Mouse (Mus musculus): ENCODE measurements at regions not wholly inside any gene's neighbourhood (a gene's known extent, or its start where the extent isn't known, plus 50 kb on each side); places are given as distances from the start of the nearest gene placed in this dataset.

DNA sequence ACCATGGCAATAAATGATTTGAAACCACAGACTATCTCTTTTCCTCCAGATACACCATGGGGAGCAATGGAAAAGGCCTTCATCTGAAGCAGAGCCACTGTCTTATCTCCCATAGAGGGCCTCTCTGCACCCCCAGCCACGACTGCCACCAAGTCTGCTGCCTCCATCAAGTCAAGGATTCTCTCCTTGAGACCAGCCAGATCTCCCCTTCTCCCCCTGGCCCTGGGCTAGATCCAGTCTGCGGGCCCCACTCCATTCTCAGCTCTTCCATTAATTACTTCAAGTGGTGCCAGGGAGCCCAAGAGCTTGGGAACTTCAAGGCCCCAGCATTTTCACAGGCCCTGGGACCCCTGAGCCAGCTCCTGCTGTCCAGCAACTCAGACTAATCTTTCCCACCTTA lies 351.8 kb upstream of the Cypt12 start:
- WGBS = 59% methylated on average over 2 of the region's 2 CpGs
- Histone ChIP-seq H3K9me3 (replicated peaks; ENCODE audit: low read length) (no peaks in the 10 kb centered on the region), H3K4me3 (replicated peaks; ENCODE audit: low read depth, low read length) (no peak overlapping the region), H3K4me2 (ENCODE audit: low read length) (no peak overlapping the region), H3K27me3 (ENCODE audit: insufficient read depth, low read length) (no peaks in the 10 kb centered on the region), H3K9ac (ENCODE audit: low read depth, low read length) (no peak overlapping the region), H3K4me1 (replicated peaks; ENCODE audit: insufficient read depth, low read length) (no peaks in the 10 kb centered on the region), H3K36me3 (ENCODE audit: insufficient read depth, low read length) (no peaks in the 10 kb centered on the region), H3K27ac (no peak overlapping the region)
- DNase-seq (ENCODE audit: low spot score) (no peak), ATAC-seq (replicated peaks; ENCODE audit: low FRiP score, low read depth) (no peak)
- TF ChIP-seq CTCF (IDR thresholded peaks at IDR 0.05; ENCODE audit: low read depth) = no peak

DNA sequence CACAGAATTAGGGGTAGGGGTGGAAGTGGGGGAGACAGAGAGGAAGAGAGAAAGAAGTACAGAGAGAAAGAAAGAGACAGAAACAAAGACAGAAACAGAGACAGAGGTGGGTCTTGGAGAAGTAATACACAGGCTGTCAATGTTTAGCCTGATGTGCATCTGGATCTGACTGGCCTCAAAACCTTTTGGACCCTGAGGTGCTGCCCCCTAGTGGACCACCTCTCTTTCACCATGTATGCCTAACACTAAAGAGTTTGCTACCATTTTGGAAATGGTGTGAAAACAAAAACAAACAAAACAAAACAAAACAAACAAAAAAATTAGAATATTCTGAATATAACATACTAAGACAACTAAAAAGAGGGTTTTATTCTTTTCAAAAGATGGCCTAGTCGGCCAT lies 334.7 kb upstream of the Cypt12 start:
- WGBS = 78% methylated on average over 1 of the region's 1 CpGs
- DNase-seq (ENCODE audit: low spot score) = no peak
- no peak overlapping the region for H3K9ac ChIP-seq (ENCODE audit: low read depth, low read length)
- no peak overlapping the region for H3K27ac ChIP-seq
- no peak overlapping the region for H3K4me2 ChIP-seq (ENCODE audit: low read length)
- no peaks in the 10 kb centered on the region for H3K36me3 ChIP-seq (ENCODE audit: insufficient read depth, low read length)
- no peaks in the 10 kb centered on the region for H3K4me1 ChIP-seq (replicated peaks; ENCODE audit: insufficient read depth, low read length)
- peak; percentile 30; the same call in 1 of the 2 replicates for TF ChIP-seq CTCF (IDR thresholded peaks at IDR 0.05; ENCODE audit: low read depth)
- H3K9me3 ChIP-seq (replicated peaks; ENCODE audit: low read length) = no peaks in the 10 kb centered on the region
- ATAC-seq (replicated peaks; ENCODE audit: low FRiP score, low read depth) = no peak
- H3K4me3 ChIP-seq (replicated peaks; ENCODE audit: low read depth, low read length) = no peak overlapping the region
- H3K27me3 ChIP-seq (ENCODE audit: insufficient read depth, low read length) = no peaks in the 10 kb centered on the region

DNA sequence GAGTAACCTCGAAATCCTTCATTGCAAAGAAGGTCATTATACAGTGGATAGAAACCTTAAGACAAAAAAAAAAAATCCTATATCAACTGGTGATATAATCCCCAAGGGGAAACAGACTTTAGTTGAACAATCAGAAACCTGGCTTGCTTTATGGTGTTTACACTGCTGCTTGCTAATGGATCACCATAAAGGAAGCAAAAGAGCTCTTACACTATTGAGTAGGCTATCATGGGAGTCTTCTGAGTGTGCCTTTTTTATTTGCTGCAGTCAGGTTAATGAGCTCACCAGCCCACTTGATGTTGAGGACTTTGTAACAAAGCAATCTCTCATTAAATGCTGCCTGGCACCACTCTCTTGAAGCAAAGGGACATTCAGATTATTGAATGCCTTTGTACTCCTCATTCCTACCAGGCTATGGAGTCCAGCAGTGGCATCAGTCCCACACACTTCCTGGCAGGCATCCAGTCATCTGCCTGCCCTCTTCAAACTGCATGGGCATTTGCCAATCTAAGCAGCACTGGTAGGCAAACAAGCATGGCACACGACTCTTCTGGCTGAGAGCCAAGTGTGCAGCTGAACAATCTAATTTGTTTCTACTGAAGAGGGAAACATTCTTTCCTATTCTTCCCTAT lies 331.7 kb upstream of the Cypt12 start:
- TF ChIP-seq CTCF (IDR thresholded peaks at IDR 0.05; ENCODE audit: low read depth) = no peak
- Histone ChIP-seq H3K27ac (no peak overlapping the region), H3K36me3 (ENCODE audit: insufficient read depth, low read length) (no peaks in the 10 kb centered on the region), H3K4me2 (ENCODE audit: low read length) (no peak overlapping the region), H3K9me3 (replicated peaks; ENCODE audit: low read length) (no peaks in the 10 kb centered on the region), H3K4me1 (replicated peaks; ENCODE audit: insufficient read depth, low read length) (no peaks in the 10 kb centered on the region), H3K27me3 (ENCODE audit: insufficient read depth, low read length) (no peaks in the 10 kb centered on the region), H3K9ac (ENCODE audit: low read depth, low read length) (no peak overlapping the region), H3K4me3 (replicated peaks; ENCODE audit: low read depth, low read length) (no peak overlapping the region)
- 49% methylated on average over 2 of the region's 2 CpGs for WGBS
- DNase-seq (ENCODE audit: low spot score) (no peak), ATAC-seq (replicated peaks; ENCODE audit: low FRiP score, low read depth) (no peak)

DNA sequence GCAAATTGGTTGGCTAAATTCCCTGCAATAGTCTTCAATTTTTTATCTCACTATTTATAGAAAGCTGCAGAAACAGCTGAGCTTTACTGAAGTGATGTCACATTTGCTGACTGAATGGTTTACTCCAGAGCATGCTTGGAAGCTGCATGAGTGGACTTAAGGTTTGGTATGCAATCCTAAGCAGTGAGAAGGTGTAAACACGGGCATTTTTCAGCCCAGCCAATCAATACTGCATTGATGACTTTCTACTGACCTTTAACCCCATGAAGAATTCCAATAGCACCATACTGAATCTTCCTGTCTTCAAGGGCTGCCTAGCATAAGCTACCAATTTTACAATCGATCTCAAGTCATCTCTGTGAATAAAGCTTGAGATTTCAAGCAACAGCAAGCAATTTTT lies 328.7 kb upstream of the Cypt12 start:
- no peaks in the 10 kb centered on the region for H3K27me3 ChIP-seq (ENCODE audit: insufficient read depth, low read length)
- H3K4me2 ChIP-seq (ENCODE audit: low read length) = no peak overlapping the region
- ATAC-seq (replicated peaks; ENCODE audit: low FRiP score, low read depth) (no peak), DNase-seq (ENCODE audit: low spot score) (no peak)
- no peak overlapping the region for H3K9ac ChIP-seq (ENCODE audit: low read depth, low read length)
- no peaks in the 10 kb centered on the region for H3K36me3 ChIP-seq (ENCODE audit: insufficient read depth, low read length)
- no peak for TF ChIP-seq CTCF (IDR thresholded peaks at IDR 0.05; ENCODE audit: low read depth)
- no peaks in the 10 kb centered on the region for H3K4me1 ChIP-seq (replicated peaks; ENCODE audit: insufficient read depth, low read length)
- H3K4me3 ChIP-seq (replicated peaks; ENCODE audit: low read depth, low read length) = no peak overlapping the region
- 62% methylated on average over 2 of the region's 2 CpGs for WGBS
- no peak overlapping the region for H3K27ac ChIP-seq
- H3K9me3 ChIP-seq (replicated peaks; ENCODE audit: low read length) = no peaks in the 10 kb centered on the region

DNA sequence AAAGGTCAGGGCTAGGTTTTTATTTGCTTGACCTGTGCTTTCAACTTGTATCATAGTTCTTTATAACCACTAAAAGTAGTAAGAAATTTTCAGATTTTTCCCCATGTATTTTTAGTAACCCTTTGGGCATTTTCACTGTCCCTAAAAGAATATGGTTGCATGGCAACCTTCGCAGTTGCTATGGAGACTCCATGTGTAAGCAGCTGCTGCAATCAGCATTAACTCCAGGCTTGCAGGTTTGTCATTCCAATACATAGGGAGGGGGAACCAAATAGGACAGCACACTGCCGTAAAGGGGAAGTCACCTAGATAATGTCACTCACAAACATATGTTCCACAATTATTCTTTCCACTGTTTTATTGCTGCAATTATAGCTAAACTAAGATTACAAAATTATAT lies 328.3 kb upstream of the Cypt12 start:
- no peak for TF ChIP-seq CTCF (IDR thresholded peaks at IDR 0.05; ENCODE audit: low read depth)
- Histone ChIP-seq H3K4me2 (ENCODE audit: low read length) (no peak overlapping the region), H3K9me3 (replicated peaks; ENCODE audit: low read length) (no peaks in the 10 kb centered on the region), H3K27me3 (ENCODE audit: insufficient read depth, low read length) (no peaks in the 10 kb centered on the region), H3K4me3 (replicated peaks; ENCODE audit: low read depth, low read length) (no peak overlapping the region), H3K4me1 (replicated peaks; ENCODE audit: insufficient read depth, low read length) (no peaks in the 10 kb centered on the region), H3K36me3 (ENCODE audit: insufficient read depth, low read length) (no peaks in the 10 kb centered on the region), H3K27ac (no peak overlapping the region), H3K9ac (ENCODE audit: low read depth, low read length) (no peak overlapping the region)
- DNase-seq (ENCODE audit: low spot score) (no peak), ATAC-seq (replicated peaks; ENCODE audit: low FRiP score, low read depth) (no peak)
- WGBS = 51% methylated on average over 2 of the region's 2 CpGs

DNA sequence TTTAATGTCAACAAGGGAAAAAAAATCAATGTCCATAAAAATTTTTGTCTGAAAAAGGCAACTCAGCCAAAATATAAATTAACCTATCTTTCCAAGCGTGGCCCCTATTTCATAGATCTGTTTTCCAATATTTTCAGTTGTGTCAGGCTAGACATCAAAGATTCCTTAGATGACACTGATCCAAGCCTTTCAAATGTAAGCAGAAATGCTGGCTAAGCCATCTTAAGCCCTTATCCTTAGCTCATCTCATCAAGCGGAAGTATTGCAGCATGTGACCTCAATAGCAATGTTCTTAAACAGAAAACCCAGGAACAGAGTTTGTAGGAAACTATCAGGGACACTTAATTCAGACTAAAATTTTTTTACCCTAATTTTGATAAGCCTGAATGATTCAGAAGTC lies 327.8 kb upstream of the Cypt12 start:
- 88% methylated on average over 2 of the region's 2 CpGs for WGBS
- Histone ChIP-seq H3K4me3 (replicated peaks; ENCODE audit: low read depth, low read length) (no peak overlapping the region), H3K36me3 (ENCODE audit: insufficient read depth, low read length) (no peaks in the 10 kb centered on the region), H3K27me3 (ENCODE audit: insufficient read depth, low read length) (no peaks in the 10 kb centered on the region), H3K27ac (no peak overlapping the region), H3K4me2 (ENCODE audit: low read length) (no peak overlapping the region), H3K9me3 (replicated peaks; ENCODE audit: low read length) (no peaks in the 10 kb centered on the region), H3K4me1 (replicated peaks; ENCODE audit: insufficient read depth, low read length) (no peaks in the 10 kb centered on the region), H3K9ac (ENCODE audit: low read depth, low read length) (no peak overlapping the region)
- no peak for ATAC-seq (replicated peaks; ENCODE audit: low FRiP score, low read depth)
- TF ChIP-seq CTCF (IDR thresholded peaks at IDR 0.05; ENCODE audit: low read depth) = no peak
- no peak for DNase-seq (ENCODE audit: low spot score)

DNA sequence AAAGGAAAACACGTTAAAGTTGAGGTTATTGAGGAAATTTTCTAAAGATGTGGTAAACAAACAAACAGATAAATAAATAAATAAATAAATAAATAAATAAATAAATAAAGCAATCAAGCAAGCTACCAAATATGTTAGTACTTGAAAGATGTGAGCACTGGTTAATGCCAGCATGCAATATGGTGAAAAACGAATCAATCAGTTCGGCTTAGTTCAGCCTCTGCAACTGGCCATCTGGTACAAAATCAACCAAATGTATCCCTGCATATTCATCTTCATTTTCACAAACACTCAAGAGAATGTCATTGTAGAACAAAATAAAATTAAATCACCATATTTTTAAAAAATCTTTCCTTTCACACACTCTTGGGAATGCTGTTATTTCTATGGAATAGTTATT lies 315.7 kb upstream of the Cypt12 start:
- ATAC-seq (replicated peaks; ENCODE audit: low FRiP score, low read depth) (no peak), DNase-seq (ENCODE audit: low spot score) (no peak)
- Histone ChIP-seq H3K27me3 (ENCODE audit: insufficient read depth, low read length) (no peaks in the 10 kb centered on the region), H3K4me1 (replicated peaks; ENCODE audit: insufficient read depth, low read length) (no peaks in the 10 kb centered on the region), H3K36me3 (ENCODE audit: insufficient read depth, low read length) (no peaks in the 10 kb centered on the region), H3K9ac (ENCODE audit: low read depth, low read length) (no peak overlapping the region), H3K27ac (no peak overlapping the region), H3K4me3 (replicated peaks; ENCODE audit: low read depth, low read length) (no peak overlapping the region), H3K4me2 (ENCODE audit: low read length) (no peak overlapping the region), H3K9me3 (replicated peaks; ENCODE audit: low read length) (no peaks in the 10 kb centered on the region)
- TF ChIP-seq CTCF (IDR thresholded peaks at IDR 0.05; ENCODE audit: low read depth) = no peak
- 87% methylated on average over 3 of the region's 3 CpGs for WGBS
